Mouse (Mus musculus) kidney, postnatal 10 days (tissue): ENCODE data around the gene Mical2.

ENCODE experiments used
- DNase-seq: peaks from one replicate; pipeline ENCODE4 v3.0.0; 2021; ENCODE audit warnings: mixed read lengths

Mical2 gene

DNA sequence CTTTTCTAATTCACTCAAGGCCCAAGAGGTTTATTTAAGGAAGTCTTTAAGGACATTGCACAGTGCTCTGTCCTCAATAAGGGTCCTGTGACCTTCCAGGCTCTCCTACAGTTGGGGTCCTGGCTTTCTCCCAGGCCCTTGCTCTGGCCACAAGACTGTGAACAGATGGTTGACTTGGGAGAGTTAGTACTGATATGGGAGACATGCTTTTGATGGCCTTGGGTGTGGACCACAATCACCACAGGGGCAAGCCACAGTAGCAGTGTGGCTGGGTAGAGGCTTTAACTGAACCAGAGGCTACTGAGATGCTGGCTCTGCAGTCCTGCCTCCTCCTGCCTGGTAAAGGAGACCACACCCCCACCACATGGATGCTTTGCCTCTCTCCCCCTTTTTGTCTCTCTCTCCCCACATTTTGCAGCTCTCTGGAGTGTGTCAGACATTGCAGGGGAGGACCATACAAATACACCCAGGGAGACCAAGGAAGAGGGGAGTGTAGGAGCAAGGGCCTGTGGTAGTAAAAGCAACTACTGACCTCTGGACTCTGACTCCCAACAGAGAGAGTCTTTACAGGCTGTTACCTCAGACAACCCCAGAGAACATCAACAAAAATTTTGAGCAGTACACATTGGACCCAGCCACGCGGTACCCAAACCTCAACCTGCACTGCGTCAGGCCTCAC lies 94.5 kb downstream of the Mical2 start:
- no peak for DNase-seq

DNA sequence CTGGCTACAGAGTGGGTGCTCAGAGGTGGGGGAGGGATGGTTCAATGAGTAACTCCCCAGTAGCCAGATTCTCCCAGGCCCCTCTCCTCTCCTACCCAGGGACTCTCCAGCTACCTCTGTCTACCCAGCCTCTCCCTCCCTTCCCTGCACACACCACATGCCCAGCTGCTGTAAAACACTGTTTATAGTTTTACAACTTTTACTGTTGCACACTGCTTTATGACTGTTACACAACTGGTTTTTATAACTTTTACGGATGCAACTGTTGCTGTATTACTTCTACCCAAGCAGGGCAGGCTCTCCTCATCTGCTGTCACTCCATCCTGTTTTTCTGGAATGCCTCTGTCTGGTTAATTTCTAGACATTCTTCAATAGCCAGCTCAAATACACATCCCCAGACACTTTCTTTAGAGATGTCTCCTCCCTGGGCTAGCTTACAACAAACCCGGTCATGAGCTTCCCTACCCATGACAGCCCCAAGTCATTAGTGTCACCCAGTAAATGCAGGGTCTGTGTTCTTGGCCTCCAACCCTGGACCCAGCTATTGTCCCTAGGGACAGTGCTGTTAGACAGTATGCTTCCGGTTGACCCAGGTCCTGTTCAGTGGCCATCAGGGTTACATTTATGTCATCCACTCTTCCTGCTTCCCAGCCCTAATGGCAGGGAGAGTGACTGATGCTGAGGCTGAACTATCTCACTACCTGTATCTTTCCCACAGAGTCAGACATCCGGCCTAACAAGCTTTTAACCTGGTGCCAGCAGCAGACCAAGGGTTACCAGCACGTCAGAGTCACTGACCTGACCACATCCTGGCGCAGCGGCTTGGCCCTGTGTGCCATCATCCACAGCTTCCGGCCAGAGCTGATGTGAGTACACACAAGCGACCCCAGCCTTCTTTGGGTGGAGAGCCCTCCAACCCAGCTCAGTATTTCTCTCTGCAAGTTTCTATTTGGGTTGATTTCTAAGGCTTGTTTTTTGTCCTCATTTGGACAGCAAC lies 96.4 kb downstream of the Mical2 start:
- DNase-seq: no peak

DNA sequence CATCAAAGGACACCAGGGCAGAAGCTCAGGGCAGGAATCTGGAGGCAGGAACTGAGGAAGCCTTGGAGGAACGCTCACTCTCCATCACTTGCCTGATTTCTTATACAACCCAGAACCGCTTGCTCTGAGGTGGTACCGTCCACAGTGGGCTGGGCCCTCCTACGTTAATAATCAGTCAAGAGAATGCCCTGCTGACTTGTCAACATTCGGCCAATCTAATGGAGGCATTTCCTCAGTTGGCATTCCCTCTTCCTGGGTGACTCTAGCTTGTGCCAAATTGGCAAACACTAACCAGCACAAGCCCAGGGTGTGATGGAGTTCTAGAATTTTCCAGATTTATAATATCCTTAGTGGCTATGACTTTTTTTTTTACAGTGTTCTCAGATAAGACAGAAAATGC lies 98.9 kb downstream of the Mical2 start:
- DNase-seq: no peak

DNA sequence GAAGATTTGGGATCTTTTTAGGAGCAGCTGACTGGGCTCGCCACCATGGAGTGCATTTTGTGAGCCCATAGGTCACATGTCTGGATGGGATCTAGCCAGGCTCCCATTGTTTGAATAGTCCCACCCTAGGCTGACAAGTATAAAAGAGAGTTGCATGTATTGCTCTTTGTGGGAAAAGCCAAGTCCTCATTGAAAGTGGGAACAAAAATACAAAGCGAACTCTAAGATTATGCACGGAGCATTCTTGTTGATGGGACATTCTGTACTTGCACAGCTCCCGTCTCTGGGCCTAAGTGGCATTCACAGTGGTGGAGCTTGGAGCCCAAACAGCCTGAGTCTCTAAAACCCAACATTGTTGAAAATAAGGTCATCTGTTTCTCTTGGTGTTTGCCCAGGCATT lies 101.2 kb downstream of the Mical2 start:
- no peak for DNase-seq

DNA sequence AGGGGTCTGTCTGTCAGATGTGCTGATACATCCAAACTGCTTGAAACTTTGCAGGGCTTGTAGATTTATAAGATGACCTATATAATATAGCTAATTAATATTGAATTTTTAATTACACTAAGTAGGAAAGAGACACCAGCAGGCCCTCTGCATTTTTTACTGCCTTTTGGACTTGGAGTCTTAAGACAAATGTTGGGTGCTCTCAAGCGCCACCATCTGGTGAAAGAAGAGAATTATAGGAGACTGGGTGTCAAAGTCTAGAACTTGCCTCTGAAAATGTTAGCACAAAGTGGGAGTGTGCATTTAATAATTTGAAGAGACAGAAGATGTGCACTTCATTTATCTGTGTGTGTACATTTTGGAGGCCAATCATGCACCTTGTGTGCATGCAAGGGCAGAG lies 103.3 kb downstream of the Mical2 start:
- DNase-seq: peak; percentile 68

DNA sequence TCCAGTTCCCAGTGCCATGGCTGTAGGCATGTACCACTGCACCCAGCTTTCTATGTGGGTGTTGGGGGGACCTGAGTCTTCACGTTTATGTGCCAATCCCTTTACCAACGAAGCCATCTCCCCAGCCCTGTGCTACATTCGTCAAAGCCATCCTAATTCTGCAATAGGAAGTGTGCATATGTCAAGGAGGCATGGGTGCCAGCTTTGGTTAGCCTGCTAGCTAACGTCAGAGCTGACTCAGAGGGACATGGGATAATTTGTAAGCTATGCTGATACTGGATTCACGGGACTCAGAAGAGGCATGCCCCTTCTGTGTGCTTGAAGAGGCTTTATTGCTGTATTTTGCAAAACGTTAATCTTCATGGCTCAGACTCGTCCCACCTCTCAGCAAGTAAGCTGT lies 103.8 kb downstream of the Mical2 start:
- no peak for DNase-seq

DNA sequence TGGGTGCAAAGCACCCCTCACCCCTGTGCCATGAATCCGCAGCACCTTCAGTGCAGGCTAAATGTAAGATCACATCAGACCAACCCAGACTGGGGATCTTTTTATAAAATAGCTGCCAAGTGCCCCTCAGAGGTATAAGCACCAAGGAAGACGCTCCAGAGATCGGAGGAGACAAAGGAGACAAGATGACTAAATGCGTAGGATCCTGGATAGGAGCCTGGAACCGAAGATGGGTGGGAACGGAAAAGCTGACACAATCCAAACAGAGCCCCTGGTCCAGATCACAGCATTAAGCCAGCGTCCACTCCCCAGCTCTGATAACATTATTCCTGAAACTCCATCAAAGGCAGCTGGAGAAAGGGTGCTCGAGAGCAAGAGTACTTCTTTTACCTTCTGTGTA lies 105.3 kb downstream of the Mical2 start:
- DNase-seq: no peak

DNA sequence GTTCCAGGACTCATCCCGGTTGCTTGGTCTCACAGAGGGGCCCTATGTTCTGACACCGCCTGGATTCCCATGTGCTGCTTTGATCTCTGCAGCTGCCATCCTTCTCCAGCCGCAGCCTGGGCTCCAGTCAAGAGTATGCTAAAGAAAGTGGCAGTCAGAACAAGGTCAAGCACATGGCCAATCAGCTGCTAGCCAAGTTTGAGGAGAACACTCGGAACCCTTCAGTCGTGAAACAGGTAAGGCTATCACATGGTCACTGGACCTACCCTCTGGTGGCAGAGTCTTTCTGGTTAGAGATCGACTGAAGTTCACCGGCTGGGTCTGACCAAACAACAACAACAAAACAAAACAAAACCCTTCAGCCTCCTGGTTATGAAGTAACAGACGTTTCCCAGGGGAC lies 106.1 kb downstream of the Mical2 start:
- no peak for DNase-seq

DNA sequence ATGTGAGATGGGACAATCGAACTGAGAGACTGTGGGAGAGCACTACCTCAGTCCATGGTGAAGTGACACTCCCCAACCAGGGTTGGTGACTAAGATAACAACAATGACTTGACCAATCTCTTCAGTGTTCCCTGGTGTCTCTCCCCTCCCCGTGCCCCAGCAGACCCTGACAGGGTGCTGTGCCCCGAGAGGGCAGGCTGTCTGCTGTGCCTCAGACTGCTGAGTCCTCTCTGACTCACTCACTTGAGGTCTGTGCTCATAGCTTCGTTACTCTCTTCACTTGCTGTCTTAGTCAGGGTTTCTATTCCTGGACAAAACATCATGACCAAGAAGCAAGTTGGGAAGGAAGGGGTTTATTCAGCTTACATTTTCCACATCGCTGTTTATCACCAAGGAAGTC lies 106.8 kb downstream of the Mical2 start:
- no peak for DNase-seq

DNA sequence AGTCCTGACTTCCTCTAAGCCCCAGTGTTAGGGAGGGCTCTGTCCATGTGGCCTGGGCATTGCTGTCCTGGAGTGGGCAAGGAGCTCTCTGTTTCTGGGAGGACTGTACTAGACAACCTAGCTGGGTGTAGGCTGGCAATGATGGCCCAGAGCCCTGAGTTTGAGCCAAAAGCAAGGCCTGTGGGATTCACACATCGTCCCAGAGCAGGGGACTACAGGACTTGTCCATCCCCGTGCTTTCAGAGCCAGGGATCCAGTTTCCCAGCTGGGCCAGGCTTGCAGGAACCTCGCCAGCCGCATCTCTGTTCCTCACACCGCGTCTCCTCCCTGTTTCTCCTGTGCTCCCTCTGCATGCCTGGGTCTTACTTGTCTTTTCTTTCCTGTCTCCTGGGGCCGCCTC lies 107.7 kb downstream of the Mical2 start:
- no peak for DNase-seq

DNA sequence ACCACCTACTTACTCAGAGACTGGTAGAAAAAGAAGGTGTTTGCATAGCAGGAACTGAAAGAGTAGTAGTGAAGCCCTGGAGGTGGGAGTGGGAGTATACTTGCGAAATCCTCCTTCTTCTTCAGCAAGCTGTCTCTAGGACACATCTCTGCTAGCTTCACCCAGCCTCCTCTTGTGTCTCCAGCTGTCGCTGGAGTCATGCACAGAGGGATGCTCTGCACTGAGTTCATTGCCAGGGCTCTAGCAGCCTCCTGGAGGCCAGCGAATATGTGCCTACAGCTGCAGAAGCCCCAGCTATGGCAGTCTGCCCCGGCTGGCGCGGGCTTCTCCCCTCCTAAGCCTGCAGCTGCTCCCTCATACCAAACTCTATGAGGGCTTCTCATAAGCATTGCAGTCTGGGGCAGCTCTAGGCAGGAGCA lies 110.6 kb downstream of the Mical2 start:
- no peak for DNase-seq

DNA sequence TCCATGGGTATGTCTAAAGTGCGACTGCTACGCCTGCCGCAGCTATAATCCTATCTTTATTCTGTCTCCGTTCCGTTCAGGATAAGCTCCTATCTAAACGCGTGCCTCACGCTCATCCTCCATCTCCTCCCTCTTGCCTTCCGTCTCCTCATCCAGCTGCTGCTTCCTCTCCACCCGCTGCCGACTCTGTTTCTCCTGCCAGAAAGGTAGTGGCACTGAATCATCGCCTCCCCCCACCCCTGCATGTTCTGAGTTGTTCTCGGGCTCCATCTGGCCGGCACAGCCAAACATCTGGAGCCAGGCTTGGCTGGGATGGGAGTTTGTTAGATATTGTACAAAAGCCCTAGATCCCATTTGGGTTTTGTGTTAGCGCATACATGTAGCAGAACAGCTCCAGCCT lies 111.1 kb downstream of the Mical2 start:
- no peak for DNase-seq

DNA sequence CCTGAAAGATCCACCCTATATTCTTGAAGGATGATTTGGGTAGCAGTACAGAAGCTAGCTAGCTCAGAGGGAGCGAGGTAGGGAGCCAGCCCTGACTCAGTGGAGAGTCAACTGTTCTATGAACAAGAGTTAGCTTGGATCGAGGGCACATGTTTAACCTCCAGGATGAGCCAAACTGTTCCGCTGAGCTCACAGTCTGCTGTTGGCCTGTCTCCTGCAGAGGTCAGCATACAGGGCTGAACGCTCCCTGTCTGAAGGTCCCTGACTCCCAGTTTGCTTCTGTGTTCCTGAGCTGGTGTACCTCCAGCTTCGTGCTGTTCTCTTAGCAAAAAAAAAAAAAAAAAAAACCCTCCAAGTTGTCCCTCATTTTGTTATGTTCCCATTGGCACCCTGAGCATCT lies 112.1 kb downstream of the Mical2 start:
- no peak for DNase-seq

DNA sequence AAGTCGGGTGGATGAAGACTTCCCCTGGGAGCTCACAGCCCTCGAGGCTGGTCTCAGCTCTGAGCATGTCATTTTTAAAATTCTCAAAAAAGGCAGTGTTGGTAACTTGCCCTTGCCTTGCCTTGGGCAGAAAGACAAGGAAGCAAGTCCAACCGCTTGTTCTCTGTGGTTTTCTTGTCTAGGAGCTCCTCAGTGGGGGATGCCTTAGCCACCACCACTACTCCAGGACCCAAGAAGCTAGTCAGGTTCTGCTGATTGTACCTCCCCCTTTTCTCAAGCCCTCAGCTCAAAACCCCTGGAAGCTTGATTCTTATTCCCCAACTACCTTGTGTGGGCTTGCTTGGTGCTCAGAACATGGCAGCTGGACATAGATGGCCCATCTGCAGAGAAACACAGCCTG lies 115.4 kb downstream of the Mical2 start:
- no peak for DNase-seq

DNA sequence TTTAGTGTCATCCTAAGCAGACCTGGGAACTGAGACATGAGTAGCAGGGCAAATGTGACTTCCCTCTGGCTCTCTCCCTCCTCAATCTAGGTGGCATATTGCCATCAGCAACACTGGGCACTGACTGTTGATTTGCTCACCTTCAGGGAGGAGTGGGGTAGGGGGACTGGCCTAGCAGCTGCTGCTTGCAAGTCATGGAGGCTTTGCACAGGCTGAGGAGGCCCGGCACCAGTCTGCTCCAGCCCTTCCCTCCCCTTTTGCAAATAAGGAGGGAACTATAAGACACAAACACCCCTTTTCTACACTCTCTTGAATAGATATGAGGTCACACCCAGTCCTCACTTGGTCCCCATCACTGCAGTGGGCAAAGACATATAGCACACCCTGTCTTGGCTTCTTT lies 120.0 kb downstream of the Mical2 start:
- no peak for DNase-seq

DNA sequence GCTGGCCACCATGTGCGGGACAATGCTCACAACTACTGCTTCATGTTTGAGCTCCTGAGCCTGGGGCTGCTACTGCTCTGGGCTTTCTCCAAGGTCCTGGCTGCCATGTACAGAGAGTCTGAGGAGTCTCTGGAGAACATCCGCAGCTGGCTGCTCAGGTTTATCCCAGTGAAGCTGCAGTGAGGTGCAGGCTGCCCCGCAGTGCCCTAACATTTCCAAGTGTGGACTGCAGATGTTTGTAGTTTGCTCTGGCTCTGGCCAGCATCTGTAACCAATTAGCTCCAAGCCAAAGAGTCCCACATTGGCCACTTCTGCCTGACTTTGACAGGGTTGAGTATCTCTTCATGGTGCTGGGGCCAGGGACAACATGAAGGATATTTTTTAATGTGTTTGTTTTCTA lies 125.9 kb downstream of the Mical2 start:
- no peak for DNase-seq

DNA sequence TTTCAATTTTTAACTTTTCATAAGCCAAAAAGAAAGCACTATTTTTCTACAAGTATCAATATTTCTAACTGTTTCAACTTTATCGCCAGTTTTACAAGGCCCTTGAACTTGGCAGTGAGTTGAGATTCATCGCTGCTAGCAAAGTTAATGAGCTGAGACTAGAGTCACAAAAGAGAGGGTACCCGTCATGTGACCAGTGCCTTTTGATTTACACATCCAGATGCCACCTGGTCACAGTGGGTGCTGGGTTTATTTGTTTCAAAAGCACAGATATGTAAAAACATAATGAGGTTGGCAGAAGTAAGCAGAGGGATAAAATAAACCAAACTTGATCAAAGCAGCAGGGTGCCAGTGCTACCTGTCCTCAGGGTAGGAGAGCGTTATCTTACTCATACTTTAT lies 126.3 kb downstream of the Mical2 start:
- DNase-seq: no peak

DNA sequence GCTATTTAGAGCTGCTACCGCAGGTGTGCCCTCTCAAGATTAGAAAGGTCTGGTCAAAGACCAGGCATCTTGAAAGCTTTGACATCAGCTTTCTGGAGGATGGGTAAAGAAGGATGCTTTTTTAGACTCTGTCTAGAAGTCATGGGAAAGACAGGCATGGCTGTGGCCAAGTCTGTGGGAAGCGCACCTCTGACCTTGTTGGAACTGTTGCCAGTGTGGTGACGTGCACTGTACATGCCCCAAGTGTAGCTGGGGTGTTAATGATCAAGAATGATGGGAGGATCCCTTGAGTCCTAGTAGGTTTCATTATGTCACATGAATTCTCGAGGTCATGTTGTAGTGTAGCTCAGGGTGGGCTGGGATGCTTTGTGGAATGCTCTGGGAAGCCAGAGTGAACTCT lies 127.4 kb downstream of the Mical2 start:
- DNase-seq: no peak

DNA sequence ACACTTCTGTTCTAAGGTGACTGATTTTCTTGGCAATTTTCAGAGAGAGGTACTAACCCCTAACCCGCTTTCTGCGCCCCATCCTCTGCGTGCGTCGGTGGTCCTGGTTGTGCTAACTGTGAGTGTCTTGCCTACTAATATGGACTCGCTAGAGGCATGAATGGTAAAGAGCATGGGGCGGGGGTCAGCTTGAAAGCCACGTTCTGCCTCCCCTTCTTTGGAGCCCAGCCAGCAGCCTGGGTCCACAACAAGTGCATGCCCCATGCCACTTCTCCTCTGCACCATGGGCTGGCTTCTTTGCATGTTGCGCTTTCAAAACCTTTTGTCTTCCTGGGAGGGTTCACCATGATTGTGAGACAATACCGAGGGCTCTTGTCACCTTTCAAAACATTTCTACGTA lies 128.3 kb downstream of the Mical2 start:
- DNase-seq: no peak

DNA sequence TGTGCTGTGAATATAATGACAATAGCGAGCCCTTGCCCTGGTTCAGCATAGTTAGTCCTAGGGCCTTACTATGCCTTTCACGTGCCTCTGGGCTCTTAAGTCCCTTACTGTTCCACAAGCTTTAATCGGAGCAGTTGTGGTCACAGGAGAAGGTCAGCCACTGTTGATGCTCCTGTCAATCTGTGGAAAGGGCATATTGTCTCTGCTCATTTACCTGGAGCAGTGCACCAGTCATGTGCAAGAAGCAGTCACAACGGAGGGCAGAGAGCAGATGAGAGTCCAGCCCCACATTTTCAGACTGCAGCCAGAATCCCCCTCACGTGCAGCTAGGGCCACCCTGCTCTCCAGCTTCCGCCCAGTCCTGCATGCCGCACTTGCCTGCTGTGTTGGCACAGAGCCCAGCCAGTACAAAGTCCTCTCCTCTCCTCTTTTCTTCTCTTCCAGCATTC lies 128.9 kb downstream of the Mical2 start:
- peak; percentile 88 for DNase-seq

DNA sequence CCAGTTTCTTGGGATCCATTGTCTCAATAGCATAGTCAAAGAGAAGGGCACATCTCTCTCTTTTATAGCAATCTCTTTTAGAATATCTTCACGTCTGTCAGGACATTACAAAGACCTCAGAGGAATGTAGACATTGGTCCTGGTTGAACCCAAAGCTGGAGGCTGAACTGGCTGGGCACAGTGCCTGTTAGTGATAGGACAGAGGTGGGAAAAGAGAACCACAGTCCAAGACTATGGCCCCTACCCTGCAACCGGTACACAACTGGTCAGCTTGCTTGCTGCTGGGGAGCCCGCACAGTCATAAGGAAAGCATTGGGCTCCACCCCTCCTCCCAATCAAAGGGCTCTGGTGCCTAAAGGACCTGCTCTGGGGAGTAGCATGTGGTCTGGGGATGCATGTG lies 133.9 kb downstream of the Mical2 start:
- DNase-seq: no peak

DNA sequence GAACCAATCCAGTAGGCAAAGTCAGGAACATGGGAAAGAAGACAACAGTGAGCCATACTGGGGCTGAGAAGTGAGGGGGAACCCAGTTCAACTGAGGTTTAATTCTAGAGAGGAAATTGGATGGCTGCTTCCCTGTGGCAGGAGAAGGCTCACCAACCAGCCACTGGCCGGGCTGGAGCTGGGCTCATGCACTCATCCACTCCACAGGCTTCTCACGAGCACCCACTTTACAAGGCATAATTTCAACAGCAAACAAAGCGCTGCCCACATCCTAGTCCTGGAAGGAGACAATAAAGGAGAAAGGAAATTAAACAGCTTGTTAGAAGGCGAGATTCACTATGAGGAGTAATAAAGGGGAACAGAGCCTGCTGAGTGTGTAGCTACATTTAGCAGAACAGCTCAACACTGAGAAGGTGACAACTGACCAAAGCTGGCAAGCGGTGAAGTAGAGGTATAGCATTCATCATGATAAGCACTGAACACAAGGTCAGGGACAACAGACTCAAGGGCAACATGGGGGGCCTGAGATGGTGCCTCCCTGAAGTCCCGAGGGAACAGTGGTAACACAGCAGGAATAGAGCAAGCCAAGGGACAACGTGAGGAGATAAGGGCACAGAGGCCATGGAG lies 137.0 kb downstream of the Mical2 start:
- DNase-seq: no peak

DNA sequence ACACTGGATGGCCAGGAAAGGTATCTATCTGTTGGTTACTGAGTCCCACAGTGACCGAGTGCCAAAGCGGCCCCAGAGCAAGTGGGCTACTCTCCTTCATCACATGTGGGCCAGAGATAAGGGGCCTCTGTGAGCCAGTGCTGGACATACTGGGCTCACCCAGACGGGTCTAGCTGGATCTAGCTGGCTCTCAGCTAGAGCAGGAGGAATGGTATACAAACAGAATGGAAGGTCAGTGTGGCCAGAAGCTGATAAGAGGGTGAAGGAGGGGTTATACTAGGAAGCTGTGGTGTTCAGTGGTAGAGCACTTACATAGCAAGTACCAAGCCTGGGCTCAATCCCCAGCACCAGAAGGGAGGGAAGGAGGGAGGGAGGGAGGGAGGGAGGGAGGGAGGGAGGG lies 140.2 kb downstream of the Mical2 start:
- no peak for DNase-seq

DNA sequence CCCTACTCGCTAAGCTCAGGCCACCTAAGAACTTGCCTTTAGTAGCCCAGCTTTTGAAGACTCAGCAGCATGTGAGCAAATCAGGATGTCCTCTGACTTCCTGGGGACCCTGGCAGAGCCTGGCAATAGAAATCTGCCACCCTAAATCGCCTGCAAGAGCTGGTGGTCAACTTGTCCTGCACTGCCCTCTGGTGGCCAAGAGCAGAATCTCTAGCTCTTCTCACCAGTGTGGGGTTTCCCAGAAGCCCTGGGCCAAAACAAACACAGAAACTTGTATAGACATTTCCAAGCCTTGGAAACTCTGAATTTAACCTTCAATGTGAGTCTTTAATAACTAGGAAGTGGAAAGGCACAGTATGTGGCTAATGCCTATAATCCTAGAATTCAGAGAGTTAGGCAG lies 143.4 kb downstream of the Mical2 start:
- DNase-seq: peak; percentile 94
